In the genomic region with DNA sequence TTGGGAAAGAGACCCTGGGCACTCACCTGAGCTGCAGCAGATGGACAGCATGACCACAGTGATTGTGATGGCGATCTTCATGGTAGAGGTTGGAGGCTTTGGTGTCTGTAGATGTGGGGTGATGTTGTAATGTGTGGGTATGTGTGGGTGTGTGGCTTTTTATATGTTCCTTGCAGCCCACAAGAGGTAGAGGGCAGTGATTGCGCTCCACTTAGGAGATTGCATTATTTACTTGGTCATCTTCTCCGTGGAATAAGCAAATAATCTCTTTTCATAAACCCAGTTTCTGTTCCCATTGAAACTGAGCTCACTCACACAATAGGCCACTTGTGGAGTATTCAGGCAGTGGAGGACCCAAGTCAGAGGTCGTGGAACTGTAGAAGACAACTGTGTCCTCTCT, we compare ENCODE assay signal across 18 mouse cellular contexts. TPM values are rescaled to one million over a fixed set of nuclear protein-coding genes. Genes with fewer than 3 reads are reported as not detected.
"Had no signal": no experiment of that assay in that cellular context is flagged by ENCODE, and none has a peak within 500 bp of the region (broad histone marks: within the 10 kb centered on the region; RNA-seq: fewer than 3 reads in every experiment).

TSS of gene Scgb1a1 (minus strand) at position 138 of the 400 bp plus-strand sequence.

- H3K9ac ChIP-seq: limb, embryonic 12.5 days; liver, embryonic 13.5 days; liver, postnatal 0 days; midbrain, embryonic 13.5 days; stomach, embryonic 15.5 days had no signal

- H3K4me3 ChIP-seq: layer of hippocampus, adult 2 months; limb, embryonic 12.5 days; liver, embryonic 13.5 days; midbrain, embryonic 13.5 days; stomach, embryonic 15.5 days had no signal

- H3K9me3 ChIP-seq: limb, embryonic 12.5 days; liver, embryonic 13.5 days; midbrain, embryonic 13.5 days; stomach, embryonic 15.5 days had no signal

- ATAC-seq: liver, postnatal 0 days; midbrain, embryonic 13.5 days had no signal

- H3K27me3 ChIP-seq: limb, embryonic 12.5 days; liver, embryonic 13.5 days; midbrain, embryonic 13.5 days; stomach, embryonic 15.5 days had no signal

- H3K36me3 ChIP-seq: limb, embryonic 12.5 days; liver, embryonic 13.5 days; midbrain, embryonic 13.5 days; stomach, embryonic 15.5 days had no signal

- H3K4me2 ChIP-seq: limb, embryonic 12.5 days; liver, embryonic 13.5 days; midbrain, embryonic 13.5 days; stomach, embryonic 15.5 days had no signal

- H3K27ac ChIP-seq: kidney, postnatal 0 days; layer of hippocampus, adult 2 months; limb, embryonic 12.5 days; liver, embryonic 13.5 days; midbrain, embryonic 13.5 days; stomach, embryonic 15.5 days had no signal

- H3K4me1 ChIP-seq: limb, embryonic 12.5 days; liver, embryonic 13.5 days had no signal

- DNase-seq: kidney, adult 11 months; kidney, adult 9 months; kidney, postnatal 4 days; liver; liver, embryonic 13.5 days; liver, postnatal 0 days; right cerebral cortex, postnatal 14 days; thymus, adult 18-20 months had no signal

RNA-seq across cellular contexts. Expression of gene Scgb1a1, which starts in this region (rescaled TPM):
- total RNA-seq: layer of hippocampus, adult 2 months; layer of hippocampus, postnatal 10 days; left cerebral cortex, postnatal 36 days; midbrain, postnatal 0 days had no signal
- polyA plus RNA-seq: intestine, embryonic 14.5 days; kidney, postnatal 0 days; limb, embryonic 12.5 days; liver, embryonic 13.5 days; midbrain, embryonic 13.5 days; midbrain, postnatal 0 days; neural tube, embryonic 14.5 days; stomach, embryonic 15.5 days had no signal
